Mouse (Mus musculus): ENCODE data around the gene Cpne6.

Gene Cpne6

GRCm38 (mm10) chr14:55510125-55510731 is at the start of gene Cpne6:
Cpne6 (plus strand) TSS chr14:55510445.
- DNase-seq = no peak

GRCm38 (mm10) chr14:55461757-55462156 is 48.5 kb upstream of the Cpne6 start:
- no peak for DNase-seq

- DNase-seq = no peak
Observed at GRCm38 (mm10) chr14:55466481-55466880, 43.8 kb upstream of the Cpne6 start.

- no peak for DNase-seq
Observed at GRCm38 (mm10) chr14:55467108-55467507, 43.1 kb upstream of the Cpne6 start.

- no peak for DNase-seq
Observed at GRCm38 (mm10) chr14:55468301-55468741, 41.9 kb upstream of the Cpne6 start.

- DNase-seq = peak; percentile 63
Observed at GRCm38 (mm10) chr14:55469041-55469440, 41.2 kb upstream of the Cpne6 start.

- DNase-seq = no peak
Observed at GRCm38 (mm10) chr14:55469821-55470220, 40.4 kb upstream of the Cpne6 start.

GRCm38 (mm10) chr14:55470806-55471205 is 39.4 kb upstream of the Cpne6 start:
- no peak for DNase-seq

GRCm38 (mm10) chr14:55475654-55476053 is 34.6 kb upstream of the Cpne6 start:
- no peak for DNase-seq

- DNase-seq = no peak
Observed at GRCm38 (mm10) chr14:55477421-55477820, 32.8 kb upstream of the Cpne6 start.

- DNase-seq = no peak
Observed at GRCm38 (mm10) chr14:55477829-55478228, 32.4 kb upstream of the Cpne6 start.

GRCm38 (mm10) chr14:55478651-55479599 is 31.3 kb upstream of the Cpne6 start, which contains the start of gene Dhrs4:
Dhrs4 (plus strand) TSS chr14:55478758.
- peak; percentile 89 for DNase-seq

GRCm38 (mm10) chr14:55479629-55480028 is 30.6 kb upstream of the Cpne6 start:
- DNase-seq = no peak

- no peak for DNase-seq
Observed at GRCm38 (mm10) chr14:55484430-55485085, 25.7 kb upstream of the Cpne6 start.

GRCm38 (mm10) chr14:55486836-55487235 is 23.4 kb upstream of the Cpne6 start:
- DNase-seq = no peak

GRCm38 (mm10) chr14:55490361-55491201 is 19.7 kb upstream of the Cpne6 start, which contains the start of gene Carmil3:
Carmil3 (plus strand) TSS chr14:55490651.
- peak; percentile 82 for DNase-seq

- peak; percentile 79 for DNase-seq
Observed at GRCm38 (mm10) chr14:55491291-55491833, 18.9 kb upstream of the Cpne6 start.

- DNase-seq = no peak
Observed at GRCm38 (mm10) chr14:55492103-55492502, 18.1 kb upstream of the Cpne6 start.

- no peak for DNase-seq
Observed at GRCm38 (mm10) chr14:55495509-55496240, 14.6 kb upstream of the Cpne6 start.

GRCm38 (mm10) chr14:55496761-55497448 is 13.3 kb upstream of the Cpne6 start:
- no peak for DNase-seq

GRCm38 (mm10) chr14:55497449-55497821 is 12.8 kb upstream of the Cpne6 start:
- DNase-seq = peak; percentile 92

Data from kidney, postnatal 10 days (tissue).